Mouse (Mus musculus) myocyte (in vitro differentiated cells): Measurements from ENCODE around the gene Serpinb9b. TPM values are rescaled to one million over a fixed set of nuclear protein-coding genes. Genes with fewer than 3 reads are reported as not detected.
A peak's percentile ranks its signal among the peaks of the same experiment; 100 is the strongest.

Experiments
- H3K27me3 ChIP-seq: one replicate; pipeline ENCODE4 v1.6.1; 2011; ENCODE audit not compliant: control insufficient read depth, insufficient read depth, insufficient read length
- H3K36me3 ChIP-seq: one replicate; pipeline ENCODE4 v1.6.1; 2011; ENCODE audit not compliant: control insufficient read depth, insufficient read depth
- H3K4me2 ChIP-seq: one replicate; pipeline ENCODE4 v1.6.1; 2011; ENCODE audit warnings: low read depth, control low read depth
- H3K4me3 ChIP-seq: one replicate; pipeline ENCODE4 v1.5.1; 2011; ENCODE audit warnings: mild to moderate bottlenecking, control low read depth, moderate library complexity
- H3K79me2 ChIP-seq: one replicate; pipeline ENCODE4 v1.6.1; 2011; ENCODE audit not compliant: control insufficient read depth, insufficient read depth
- H3ac ChIP-seq: one replicate; pipeline ENCODE4 v1.6.1; 2011; ENCODE audit not compliant: control insufficient read depth, insufficient read length
- CEBPB ChIP-seq: IDR thresholded peaks from 2 replicates; pipeline ENCODE4 v1.6.1; 2011; ENCODE audit warnings: mild to moderate bottlenecking, moderate library complexity; ENCODE audit not compliant: poor library complexity, insufficient read depth, severe bottlenecking
- E2F4 ChIP-seq: IDR thresholded peaks from one replicate; pipeline ENCODE4 v1.6.1; 2011; ENCODE audit warnings: mild to moderate bottlenecking, control low read depth, moderate library complexity; ENCODE audit not compliant: insufficient read depth
- MAX ChIP-seq: IDR thresholded peaks from one replicate; pipeline ENCODE4 v1.6.1; 2011; ENCODE audit warnings: low read depth, mild to moderate bottlenecking, control low read depth
- MYOD1 ChIP-seq, 3 experiments: IDR thresholded peaks; one replicate each; pipeline ENCODE4 v1.6.1; 2011; ENCODE audit warnings: control low read depth in 2 of 3, low read depth in 2 of 3, mild to moderate bottlenecking in 2 of 3, moderate library complexity in 1 of 3; ENCODE audit not compliant: insufficient read length in 2 of 3, control insufficient read depth in 1 of 3
- MYOG ChIP-seq, 3 experiments: IDR thresholded peaks; one replicate each; pipeline ENCODE4 v1.6.1; 2011; ENCODE audit warnings: control low read depth in 2 of 3, low read depth in 2 of 3, mild to moderate bottlenecking in 2 of 3; ENCODE audit not compliant: insufficient read length in 2 of 3, control insufficient read depth in 1 of 3, insufficient read depth in 1 of 3
- POLR2A ChIP-seq: IDR thresholded peaks from one replicate; pipeline ENCODE4 v1.6.1; 2011; ENCODE audit warnings: low read depth, mild to moderate bottlenecking, control low read depth, moderate library complexity; ENCODE audit not compliant: insufficient read length
- POLR2AphosphoS2 ChIP-seq: IDR thresholded peaks from one replicate; pipeline ENCODE4 v1.6.1; 2011; ENCODE audit warnings: low read depth, control low read depth; ENCODE audit not compliant: insufficient read length
- REST ChIP-seq: IDR thresholded peaks from one replicate; pipeline ENCODE4 v1.6.1; 2011; ENCODE audit warnings: mild to moderate bottlenecking, control low read depth, moderate library complexity; ENCODE audit not compliant: insufficient read depth, insufficient read length
- SRF ChIP-seq: IDR thresholded peaks from one replicate; pipeline ENCODE4 v1.6.1; 2011; ENCODE audit warnings: low read depth; ENCODE audit not compliant: control insufficient read depth, insufficient read length
- TCF12 ChIP-seq: IDR thresholded peaks from one replicate; pipeline ENCODE4 v1.6.1; 2011; ENCODE audit warnings: mild to moderate bottlenecking, control low read depth; ENCODE audit not compliant: poor library complexity, insufficient read depth, severe bottlenecking
- TCF3 ChIP-seq: IDR thresholded peaks from one replicate; pipeline ENCODE4 v1.6.1; 2011; ENCODE audit warnings: low read depth, control low read depth; ENCODE audit not compliant: insufficient read length
- USF1 ChIP-seq: IDR thresholded peaks from one replicate; pipeline ENCODE4 v1.6.1; 2011; ENCODE audit warnings: low read depth, mild to moderate bottlenecking, control low read depth, moderate library complexity
- polyA plus RNA-seq: library from polyadenylated mRNA; unstranded; fragments of >200 nt; fragmentation: generic; extraction: Trizol; gene quantifications from one replicate; pipeline ENCODE4 v1.2.1, GENCODE M21; 2012; ENCODE audit warnings: missing spikeins

Serpinb9b gene
- polyA plus RNA-seq, 1 experiment: 0.79 TPM

- TF ChIP-seq E2F4 (no peak), POLR2A (no peak), POLR2AphosphoS2 (no peak), USF1 (no peak), TCF12 (no peak)
- Histone ChIP-seq H3K79me2 (no peaks in the 10 kb centered on the region), H3K27me3 (no peaks in the 10 kb centered on the region), H3K4me2 (no peak overlapping the region), H3ac (no peak overlapping the region), H3K4me3 (no peak overlapping the region), H3K36me3 (no peaks in the 10 kb centered on the region)
Measured at GRCm38 (mm10) chr13:32995051-32995450, 32.2 kb upstream of the Serpinb9b start.

- Histone ChIP-seq H3K79me2 (no peaks in the 10 kb centered on the region), H3K4me3 (no peak overlapping the region), H3K4me2 (no peak overlapping the region), H3ac (no peak overlapping the region), H3K36me3 (no peaks in the 10 kb centered on the region), H3K27me3 (no peaks in the 10 kb centered on the region)
- no peak for TF ChIP-seq MYOG (IDR thresholded peaks at IDR 0.05; ENCODE audit: control insufficient read depth in 1 of 3, insufficient read depth in 1 of 3, insufficient read length in 2 of 3, low read depth in 2 of 3)
- no peak for TF ChIP-seq REST
- TF ChIP-seq POLR2AphosphoS2: no peak
- no peak for TF ChIP-seq CEBPB
- no peak for TF ChIP-seq MAX
- TF ChIP-seq E2F4: no peak
- TF ChIP-seq POLR2A: no peak
- TF ChIP-seq TCF12: no peak
- no peak for TF ChIP-seq MYOD1 (IDR thresholded peaks at IDR 0.05; ENCODE audit: control insufficient read depth in 1 of 3, insufficient read length in 2 of 3, low read depth in 2 of 3)
- TF ChIP-seq TCF3: no peak
- TF ChIP-seq SRF: no peak
- TF ChIP-seq USF1: no peak
Measured at GRCm38 (mm10) chr13:33001341-33001740, 25.9 kb upstream of the Serpinb9b start.

DNA sequence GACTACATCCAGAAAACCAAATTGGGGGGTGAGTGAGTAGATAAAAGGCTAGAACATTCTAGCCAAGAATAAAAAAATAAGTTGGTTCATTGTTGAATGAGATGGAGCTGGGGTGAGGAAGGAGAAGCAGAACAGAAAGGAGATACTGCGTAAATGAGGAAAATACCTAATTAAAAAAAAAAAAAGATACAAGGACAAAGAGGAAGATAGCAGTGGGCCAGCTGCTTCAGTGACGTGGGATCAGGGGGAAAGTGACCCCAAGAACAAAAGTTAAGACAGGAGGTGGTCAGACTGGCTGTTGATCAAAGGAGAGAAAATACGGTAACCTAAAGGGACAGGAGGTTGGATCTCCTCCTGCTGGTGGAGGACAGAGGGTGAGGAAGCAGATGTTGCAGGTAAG lies 24.3 kb upstream of the Serpinb9b start, which contains the start of gene Serpinb9:
Serpinb9 (plus strand) TSS at position 301 of the 400 bp plus-strand sequence.
- TF ChIP-seq USF1 (no peak), MYOD1 (IDR thresholded peaks at IDR 0.05; ENCODE audit: control insufficient read depth in 1 of 3, insufficient read length in 2 of 3, low read depth in 2 of 3) (no peak), TCF12 (no peak), POLR2A (no peak), MAX (no peak), SRF (no peak), POLR2AphosphoS2 (no peak), MYOG (IDR thresholded peaks at IDR 0.05; ENCODE audit: control insufficient read depth in 1 of 3, insufficient read depth in 1 of 3, insufficient read length in 2 of 3, low read depth in 2 of 3) (no peak), CEBPB (no peak)
- no peaks in the 10 kb centered on the region for H3K79me2 ChIP-seq
- H3K4me3 ChIP-seq: peak within 1 kb of the TSS; percentile 24
- no peak within 1 kb of the TSS for H3ac ChIP-seq
- H3K4me2 ChIP-seq: peak within 1 kb of the TSS; percentile 90
- no peaks in the 10 kb centered on the region for H3K27me3 ChIP-seq
- H3K36me3 ChIP-seq: no peaks in the 10 kb centered on the region

- peak overlapping the region; percentile 90 for H3K4me2 ChIP-seq
- H3K4me3 ChIP-seq: peak overlapping the region; percentile 24
- H3K36me3 ChIP-seq: peaks cover 1% of the 10 kb centered on the region
- TF ChIP-seq MYOD1 (IDR thresholded peaks at IDR 0.05; ENCODE audit: control insufficient read depth in 1 of 3, insufficient read length in 2 of 3, low read depth in 2 of 3) (no peak), SRF (no peak), USF1 (no peak)
- H3K79me2 ChIP-seq: no peaks in the 10 kb centered on the region
- no peak overlapping the region for H3ac ChIP-seq
- no peaks in the 10 kb centered on the region for H3K27me3 ChIP-seq
Measured at GRCm38 (mm10) chr13:33003523-33004413, 23.4 kb upstream of the Serpinb9b start.

DNA sequence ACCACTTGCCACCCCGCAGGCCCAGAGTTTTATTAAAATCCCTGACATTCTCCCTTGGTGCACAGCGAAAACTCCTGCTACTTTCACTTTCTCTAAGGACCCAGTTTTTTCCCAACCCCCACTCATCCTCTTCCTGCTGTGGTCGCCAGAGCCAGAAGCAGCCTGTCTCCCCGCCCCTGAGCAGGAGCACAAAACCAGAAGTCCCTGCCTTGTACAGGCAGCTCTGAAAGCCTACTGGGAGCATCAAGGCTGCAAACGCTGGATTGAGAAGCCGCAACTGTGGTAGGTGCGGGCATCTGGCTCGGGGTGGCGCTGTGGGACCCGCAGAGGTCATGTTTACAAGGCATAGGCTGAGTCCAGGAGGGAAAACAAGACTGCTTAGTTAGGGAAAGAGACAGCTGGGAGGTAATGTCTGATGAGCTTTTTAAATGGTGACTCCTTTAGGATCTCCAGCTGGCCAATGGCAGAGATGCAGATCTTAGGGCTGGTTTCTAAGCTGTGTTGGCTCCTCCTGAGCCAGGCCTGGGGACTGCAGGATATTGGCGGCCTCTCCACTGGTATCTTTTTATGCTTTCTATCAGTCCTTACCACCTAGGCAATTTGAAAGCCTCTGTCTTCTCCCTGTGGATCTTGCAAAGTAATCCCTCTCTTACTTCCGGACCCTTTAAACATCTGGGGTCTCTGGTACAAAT lies 22.7 kb upstream of the Serpinb9b start:
- TF ChIP-seq CEBPB (no peak), USF1 (no peak), POLR2A (no peak), MYOD1 (IDR thresholded peaks at IDR 0.05; ENCODE audit: control insufficient read depth in 1 of 3, insufficient read length in 2 of 3, low read depth in 2 of 3) (peak in 2 of 3 experiments; percentile 27 to 31), MYOG (IDR thresholded peaks at IDR 0.05; ENCODE audit: control insufficient read depth in 1 of 3, insufficient read depth in 1 of 3, insufficient read length in 2 of 3, low read depth in 2 of 3) (peak in 1 of 3 experiments; percentile 52), TCF12 (no peak), POLR2AphosphoS2 (peak; percentile 13), E2F4 (no peak)
- peaks cover 9% of the 10 kb centered on the region for H3K36me3 ChIP-seq
- peak overlapping the region; percentile 24 for H3K4me3 ChIP-seq
- no peaks in the 10 kb centered on the region for H3K27me3 ChIP-seq
- no peak overlapping the region for H3ac ChIP-seq
- peak overlapping the region; percentile 90 for H3K4me2 ChIP-seq
- no peaks in the 10 kb centered on the region for H3K79me2 ChIP-seq
